Mouse (Mus musculus) left cerebral cortex, adult 18-20 months (tissue): ENCODE measurements around the gene Gm5678. TPM values are rescaled to one million over a fixed set of nuclear protein-coding genes. Genes with fewer than 3 reads are reported as not detected.
A peak's percentile ranks its signal among the peaks of the same experiment; 100 is the strongest.
"Not testable (repeated sequence)": the region's sequence is repeated elsewhere in the genome, so short reads cannot be mapped to it uniquely, and the experiment has no call there.

Source experiments
- DNase-seq, 2 experiments: peaks; one replicate each; pipeline ENCODE4 v3.0.0; 2021 to 2022; ENCODE audit warnings: low spot score in 2 of 2, mixed read lengths in 1 of 2
- total RNA-seq, 2 experiments: library from RNA; stranded (reverse); gene quantifications; 2 replicates each; pipeline ENCODE4 v1.2.3; 2021

The Gm5678 gene
- total RNA-seq, 2 experiments from 2014 or later = 3.3 to 5.0 TPM

DNA sequence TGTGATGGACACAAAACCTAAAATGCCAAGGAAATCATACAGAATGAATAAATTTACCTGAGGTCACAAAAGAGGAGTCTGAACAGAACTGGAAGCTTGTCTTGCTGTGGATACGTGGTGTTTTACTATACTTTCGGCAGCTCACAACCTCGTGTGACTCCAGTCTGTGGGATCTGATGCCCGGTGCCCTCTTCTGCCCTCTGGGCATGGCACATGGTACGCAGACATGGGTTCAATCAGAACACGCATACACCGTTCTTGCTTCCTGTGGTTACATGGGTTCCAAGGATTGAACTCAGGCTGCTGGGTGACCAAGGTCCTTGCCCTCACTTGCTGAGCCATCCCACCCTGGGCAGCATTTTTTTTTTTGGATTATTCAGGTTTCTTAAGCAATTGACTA, 21.8 kb upstream of the Gm5678 start:
- peak in 1 of 2 experiments; percentile 0 for DNase-seq

DNA sequence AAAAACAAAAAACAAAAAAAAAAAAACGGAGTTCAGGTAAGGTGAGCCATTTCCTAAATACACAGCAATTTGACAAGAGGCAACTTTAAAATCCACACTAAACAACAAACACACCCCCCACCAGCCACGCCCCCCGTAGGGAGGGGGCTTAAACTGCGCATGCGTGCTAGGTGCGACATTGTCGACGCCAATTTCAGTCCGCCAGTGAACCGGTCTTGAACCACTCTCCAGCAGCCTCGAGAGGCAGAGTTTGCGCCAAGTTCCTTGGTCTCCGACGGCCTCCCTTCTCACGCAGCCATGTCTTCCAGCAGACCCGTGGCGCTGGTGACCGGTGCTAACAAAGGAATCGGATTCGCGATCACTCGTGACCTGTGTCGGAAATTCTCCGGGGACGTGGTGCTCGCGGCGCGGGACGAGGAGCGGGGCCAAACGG, 20.2 kb upstream of the Gm5678 start:
- peak; percentile 73 to 80 for DNase-seq

DNA sequence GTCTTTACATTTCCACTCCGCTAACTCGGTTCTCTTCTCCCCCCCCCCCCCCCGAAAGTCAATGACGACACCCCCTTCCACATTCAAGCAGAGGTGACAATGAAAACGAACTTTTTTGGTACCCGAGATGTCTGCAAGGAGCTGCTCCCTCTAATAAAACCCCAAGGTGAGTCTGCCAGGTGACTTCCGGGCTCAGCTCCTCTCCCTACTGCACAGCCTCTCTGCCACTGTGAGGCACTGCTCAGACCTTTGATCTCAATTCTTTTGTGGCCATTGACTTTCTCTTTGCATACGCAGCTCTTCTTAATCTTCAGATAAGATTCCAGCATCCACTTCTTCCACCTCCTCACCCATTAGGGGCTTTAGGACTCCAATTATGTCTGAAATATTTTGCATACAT, 19.2 kb upstream of the Gm5678 start:
- DNase-seq = no peak

DNA sequence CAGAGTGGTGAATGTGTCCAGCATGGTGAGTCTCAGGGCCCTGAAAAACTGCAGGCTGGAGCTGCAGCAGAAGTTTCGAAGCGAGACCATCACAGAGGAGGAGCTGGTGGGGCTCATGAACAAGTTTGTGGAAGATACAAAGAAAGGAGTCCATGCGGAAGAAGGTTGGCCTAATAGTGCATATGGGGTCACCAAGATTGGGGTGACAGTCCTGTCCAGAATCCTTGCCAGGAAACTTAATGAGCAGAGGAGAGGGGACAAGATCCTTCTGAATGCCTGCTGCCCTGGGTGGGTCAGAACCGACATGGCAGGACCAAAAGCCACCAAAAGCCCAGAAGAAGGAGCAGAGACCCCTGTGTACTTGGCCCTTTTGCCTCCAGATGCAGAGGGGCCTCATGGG, 18.1 kb upstream of the Gm5678 start:
- no peak for DNase-seq

- DNase-seq = no peak
Observed at GRCm38 (mm10) chr16:93610961-93611360, 16.9 kb upstream of the Gm5678 start.

DNA sequence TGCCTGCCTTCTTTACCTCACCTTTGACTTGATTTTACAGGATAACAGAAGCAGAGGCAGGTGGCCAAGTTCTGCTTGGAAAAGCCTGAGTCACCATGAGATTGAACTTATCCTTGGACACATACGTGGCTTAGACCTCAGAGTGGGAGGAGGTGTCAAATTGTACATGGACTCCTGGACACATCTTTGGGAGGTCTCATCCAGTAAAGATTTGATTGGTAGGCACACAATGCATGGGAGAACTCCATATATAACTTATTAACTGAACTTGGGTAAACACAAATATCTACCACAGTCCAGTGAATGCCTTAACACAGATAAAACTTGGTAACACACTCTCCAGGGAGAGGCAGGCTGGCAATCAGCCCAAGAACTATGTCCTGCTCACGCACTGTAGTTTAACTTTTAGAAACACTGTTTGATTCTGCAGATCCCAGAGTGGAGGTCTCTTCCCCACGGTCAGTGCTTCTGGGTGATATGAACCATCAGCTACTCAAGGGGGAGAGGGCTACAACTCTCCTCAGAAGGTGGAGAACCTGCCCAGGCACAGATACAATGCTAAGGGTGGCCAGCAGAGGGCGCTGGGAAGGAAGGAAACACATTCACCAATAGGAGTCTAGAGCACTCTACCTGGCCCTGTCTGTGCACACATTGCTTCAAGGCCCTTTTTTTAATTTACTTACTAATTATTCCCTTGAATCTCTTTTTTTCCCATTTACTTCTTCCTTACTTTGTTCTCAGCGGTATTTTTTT, 12.6 kb upstream of the Gm5678 start:
- peak; percentile 69 to 76 for DNase-seq

DNA sequence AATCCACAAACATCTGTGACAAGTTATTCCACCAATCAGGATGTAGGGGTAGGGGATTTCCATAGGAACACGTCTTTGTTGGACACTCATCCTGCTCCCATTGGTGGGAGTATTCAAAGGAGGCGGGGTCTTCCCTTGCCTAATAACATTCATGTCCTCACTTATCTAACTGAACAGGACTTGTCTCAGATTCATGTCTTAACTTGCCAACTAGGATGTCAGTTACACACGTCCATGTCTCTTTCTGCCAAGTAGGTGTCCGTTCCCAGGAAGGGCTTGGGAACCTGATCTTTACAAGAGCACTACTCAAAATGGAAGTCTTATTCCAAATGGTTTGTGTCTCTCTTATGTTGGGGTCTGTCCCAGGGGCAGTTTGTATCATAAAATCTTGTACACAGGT, 4.1 kb upstream of the Gm5678 start:
- DNase-seq = not testable (repeated sequence)

DNA sequence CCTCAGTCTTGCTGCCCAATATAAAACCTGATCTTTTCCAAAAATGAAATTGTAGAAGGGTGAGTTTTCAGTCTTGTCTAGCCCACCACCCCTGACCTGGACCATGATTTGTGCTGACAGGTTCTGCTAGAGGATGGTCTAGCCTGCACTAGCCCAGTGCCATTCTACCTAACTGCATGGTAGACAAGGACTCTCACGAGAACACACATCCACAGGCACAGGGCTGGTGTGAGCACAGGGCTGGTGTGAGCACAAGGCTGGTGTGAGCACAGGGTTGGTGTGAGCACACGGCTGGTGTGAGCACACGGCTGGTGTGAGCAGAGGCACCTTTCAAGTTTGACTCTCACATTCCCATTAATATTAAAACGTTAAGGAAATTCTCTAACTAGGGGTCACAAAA, 3.2 kb upstream of the Gm5678 start:
- DNase-seq = no peak

DNA sequence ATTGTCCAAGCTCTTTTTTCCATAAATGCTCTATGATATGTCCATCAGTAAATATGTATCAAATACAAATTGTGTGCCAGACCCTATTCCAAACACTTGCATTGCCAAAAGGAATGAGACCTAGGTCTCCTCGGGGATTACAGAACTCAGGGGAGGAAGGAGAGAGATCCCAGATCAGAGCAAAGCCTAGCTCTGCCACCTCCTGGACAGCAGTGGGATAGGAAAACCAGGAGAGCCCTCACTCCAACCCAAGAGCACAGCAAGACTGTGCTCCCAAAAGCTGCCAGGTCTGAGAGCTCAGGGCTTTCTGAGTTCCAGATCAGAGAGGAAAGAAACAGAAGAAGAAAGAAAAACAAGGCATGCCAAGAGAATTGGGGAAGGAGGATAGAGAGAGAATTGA, 1.2 kb upstream of the Gm5678 start:
- DNase-seq = peak; percentile 38 to 49

DNA sequence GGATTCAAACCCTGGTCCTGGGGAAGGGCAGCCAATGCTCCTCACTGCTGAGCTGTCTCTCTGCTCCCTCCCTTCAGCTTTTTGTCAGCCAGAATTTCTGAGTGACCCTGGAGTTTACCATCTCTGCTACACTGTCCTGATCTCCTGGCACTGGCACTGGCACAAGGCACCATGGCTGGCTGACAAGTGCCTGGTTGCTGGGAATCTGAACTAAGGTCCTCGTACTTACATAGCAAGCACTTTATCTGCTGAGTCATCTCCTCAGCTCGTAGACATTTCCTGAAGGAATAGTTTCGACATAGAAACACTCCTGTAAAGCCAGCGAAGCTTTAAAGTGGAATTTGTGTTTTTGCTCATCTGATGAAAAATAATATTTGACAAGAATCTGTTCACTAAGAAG, 16.1 kb downstream of the Gm5678 start:
- DNase-seq = no peak

DNA sequence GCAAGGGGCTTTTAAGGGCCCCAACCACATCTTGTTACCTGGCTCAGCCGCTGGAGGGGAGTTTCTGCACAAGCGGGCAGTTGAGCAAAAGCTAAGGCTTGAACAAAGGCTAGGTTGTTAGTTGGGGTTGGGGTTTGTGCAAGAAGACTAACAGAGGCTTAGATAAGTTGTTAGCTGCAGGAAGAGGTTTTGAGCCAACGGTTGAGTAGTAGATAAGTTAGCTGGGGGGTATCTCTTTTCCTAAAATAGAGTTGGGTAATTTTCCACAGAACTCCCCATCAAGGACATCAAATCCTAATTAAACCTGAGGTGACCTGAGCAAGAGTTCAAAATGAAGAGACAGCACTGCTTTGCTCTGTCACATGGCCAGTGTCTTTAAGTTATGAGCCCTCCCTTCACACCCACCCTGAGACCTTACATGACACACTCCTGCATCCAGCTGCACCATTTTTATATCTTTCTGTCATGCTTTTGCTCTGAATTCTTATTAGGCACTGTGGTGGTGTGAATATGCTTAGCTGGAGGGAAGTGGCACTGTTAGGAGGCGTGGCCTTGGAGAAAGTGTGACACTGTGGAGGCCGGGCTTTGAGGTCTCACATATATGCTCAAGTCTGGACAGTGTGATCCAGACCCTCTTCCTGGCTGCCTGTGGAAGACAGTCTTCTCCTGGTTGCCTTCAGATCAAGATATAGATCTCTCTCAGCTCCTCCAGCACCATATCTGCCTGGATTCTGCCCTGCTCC, 20.7 kb downstream of the Gm5678 start:
- no peak for DNase-seq

GRCm38 (mm10) chr16:93667976-93668375, 40.1 kb downstream of the Gm5678 start:
- no peak for DNase-seq

- no peak for DNase-seq
Observed at GRCm38 (mm10) chr16:93669521-93669920, 41.6 kb downstream of the Gm5678 start.

DNA sequence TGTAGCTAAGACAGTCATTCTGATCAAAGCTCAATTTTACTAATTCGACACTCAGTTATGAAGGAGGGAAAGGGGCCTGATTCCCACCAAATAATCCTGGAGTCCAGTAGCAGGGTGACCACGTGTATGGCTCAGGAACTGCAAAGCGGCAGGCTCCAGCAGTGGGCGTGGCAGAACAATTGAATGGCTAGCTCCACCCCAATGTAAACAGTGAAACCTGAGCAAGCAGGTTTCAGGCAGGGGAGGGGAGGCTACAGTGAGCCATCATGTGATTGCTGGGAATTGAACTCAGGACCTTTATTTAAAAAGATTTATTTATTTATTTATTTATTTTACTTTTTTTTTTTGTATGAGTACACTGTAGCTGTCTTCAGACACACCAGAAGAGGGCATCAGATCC, 42.6 kb downstream of the Gm5678 start:
- not testable (repeated sequence) for DNase-seq

DNA sequence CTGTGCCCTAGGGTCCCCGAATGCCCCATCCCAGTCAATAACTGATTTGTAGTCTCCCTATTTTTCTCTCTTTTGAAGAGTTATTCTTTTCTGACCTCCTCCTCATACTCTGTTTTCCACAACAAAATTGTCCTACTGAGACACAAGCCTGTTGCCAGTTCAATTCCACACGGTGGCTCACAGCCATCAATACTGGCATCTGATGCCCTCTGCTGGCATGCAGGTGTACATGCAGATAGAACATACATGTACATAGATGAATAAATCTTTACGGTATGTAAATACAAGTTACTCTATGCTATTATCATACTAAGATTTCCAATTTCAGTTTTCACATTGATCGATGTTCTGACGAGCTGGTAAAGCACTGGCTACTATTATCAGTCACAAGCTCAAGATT, 43.2 kb downstream of the Gm5678 start:
- DNase-seq = no peak

DNA sequence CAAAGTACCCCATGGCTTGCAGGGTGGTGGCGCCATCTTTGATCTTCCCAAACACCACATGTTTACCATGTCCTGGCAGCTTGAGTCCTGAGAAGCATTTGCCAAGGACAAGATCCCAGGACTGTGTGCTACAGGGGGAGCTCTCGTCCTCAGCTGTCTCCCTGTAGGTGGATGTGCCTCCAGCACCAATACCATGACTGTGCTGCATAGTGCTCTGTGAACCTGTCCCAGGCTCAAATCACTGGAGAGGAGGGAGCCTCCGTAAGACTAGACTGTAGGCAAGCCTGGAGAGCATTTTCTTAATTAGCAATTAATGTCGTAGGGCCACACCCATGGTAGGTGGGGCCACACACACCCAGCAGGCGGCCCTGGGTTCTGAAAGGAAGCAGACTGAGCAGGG, 48.5 kb downstream of the Gm5678 start:
- DNase-seq = no peak

DNA sequence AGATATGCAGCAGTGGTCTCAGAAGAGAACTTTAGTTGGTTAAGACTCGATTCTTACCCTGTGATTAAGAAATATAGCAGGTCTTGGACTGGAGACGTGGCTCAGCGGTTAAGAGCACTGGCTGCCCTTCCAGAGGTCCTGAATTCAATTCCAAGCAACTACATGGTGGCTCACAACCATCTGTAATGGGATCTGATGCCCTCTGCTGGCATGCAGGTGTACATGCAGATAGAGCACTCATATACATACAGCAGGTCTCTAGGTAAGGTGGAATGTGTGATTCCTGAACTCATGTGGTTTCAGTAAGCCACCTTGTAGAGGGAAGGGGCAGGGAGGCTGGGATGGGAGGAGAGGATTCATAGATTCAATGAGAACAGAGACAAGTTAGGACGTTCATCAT, 50.3 kb downstream of the Gm5678 start:
- DNase-seq = no peak

GRCm38 (mm10) chr16:93679165-93679564, 51.3 kb downstream of the Gm5678 start:
- DNase-seq = no peak
